Mouse (Mus musculus) hindbrain, embryonic 14.5 days (tissue): Measurements from ENCODE around the gene Gmppb. TPM values are rescaled to one million over a fixed set of nuclear protein-coding genes. Genes with fewer than 3 reads are reported as not detected.
A peak's percentile ranks its signal among the peaks of the same experiment; 100 is the strongest.

Experiments
- ATAC-seq: fragments of 200-750 bp; cut with Nextera tagmentation; 2 replicates; pipeline ENCODE4 v1.8.0; 2017; ENCODE audit warnings: moderate number of reproducible peaks, mild to moderate bottlenecking, moderate TSS enrichment, moderate library complexity; ENCODE audit not compliant: low FRiP score
- DNase-seq: peaks from one replicate; pipeline ENCODE4 v3.0.0-alpha.2; 2015; ENCODE audit warnings: low spot score
- H3K27ac ChIP-seq: fragments of 300-500 bp; sonication (generic); 2 replicates; pipeline ENCODE4 v1.5.1; 2014; ENCODE audit warnings: mild to moderate bottlenecking, moderate library complexity
- H3K27me3 ChIP-seq: fragments of 300-500 bp; sonication (generic); 2 replicates; pipeline ENCODE4 v1.6.1; 2014; ENCODE audit warnings: mild to moderate bottlenecking, low read length, mixed read lengths; ENCODE audit not compliant: control insufficient read depth, insufficient read depth
- H3K36me3 ChIP-seq: fragments of 300-500 bp; sonication (generic); replicated peaks from 2 replicates; pipeline ENCODE4 v1.6.1; 2014; ENCODE audit not compliant: control insufficient read depth, insufficient read depth
- H3K4me1 ChIP-seq: fragments of 300-500 bp; sonication (generic); replicated peaks from 2 replicates; pipeline ENCODE4 v1.6.1; 2014; ENCODE audit warnings: antibody characterized with exemption, low read length, mixed read lengths; ENCODE audit not compliant: control insufficient read depth, insufficient read depth
- H3K4me2 ChIP-seq: fragments of 300-500 bp; sonication (generic); replicated peaks from 2 replicates; pipeline ENCODE4 v1.6.1; 2014; ENCODE audit warnings: mild to moderate bottlenecking, moderate library complexity
- H3K4me3 ChIP-seq: fragments of 300-500 bp; sonication (generic); replicated peaks from 2 replicates; pipeline ENCODE4 v1.5.1; 2014; ENCODE audit warnings: mild to moderate bottlenecking, low read length
- H3K9ac ChIP-seq: fragments of 300-500 bp; sonication (generic); 2 replicates; pipeline ENCODE4 v1.6.1; 2014
- H3K9me3 ChIP-seq: fragments of 300-500 bp; sonication (generic); 2 replicates; pipeline ENCODE4 v1.6.1; 2016; ENCODE audit warnings: low read length; ENCODE audit not compliant: control insufficient read depth
- WGBS: fragments of 180-500 bp; shearing (Covaris S2); extraction: QIAGEN DNeasy Blood & Tissue Kit; methylation state at CpG from one replicate; pipeline ENCODE4 v1.1.7; 2014; 5-methylcytosine and 5-hydroxymethylcytosine counted together
- polyA plus RNA-seq: library from polyadenylated mRNA; unstranded; fragments of >200 nt; fragmentation: Nextera tagmentation; extraction: Ambion mirVana; gene quantifications from 2 replicates; pipeline ENCODE4 v1.2.1, GENCODE M21; 2014

Gmppb gene
- polyA plus RNA-seq, 1 experiment from 2014 or later, result 17.7 TPM

- Histone ChIP-seq H3K4me2 (no peak overlapping the region), H3K9me3 (no peaks in the 10 kb centered on the region), H3K27me3 (no peaks in the 10 kb centered on the region), H3K9ac (no peak overlapping the region), H3K4me1 (peaks cover 5% of the 10 kb centered on the region; the same call in 1 of the 2 replicates), H3K4me3 (no peak overlapping the region), H3K27ac (no peak overlapping the region), H3K36me3 (peaks cover 80% of the 10 kb centered on the region)
- WGBS, result 75% methylated on average over 1 of the region's 1 CpGs
- DNase-seq (no peak), ATAC-seq (no peak)
Measured at GRCm38 (mm10) chr9:108055061-108055460, 6.0 kb downstream of the Gmppb start.

GRCm38 (mm10) chr9:108055661-108056237 lies 6.7 kb downstream of the Gmppb start:
- 89% methylated on average over 6 of the region's 6 CpGs for WGBS
- no peak overlapping the region for H3K4me2 ChIP-seq
- no peak overlapping the region for H3K9ac ChIP-seq
- DNase-seq (no peak), ATAC-seq (no peak)
- H3K4me3 ChIP-seq, result no peak overlapping the region
- H3K27ac ChIP-seq, result no peak overlapping the region
- no peaks in the 10 kb centered on the region for H3K9me3 ChIP-seq
- peaks cover 83% of the 10 kb centered on the region for H3K36me3 ChIP-seq
- no peaks in the 10 kb centered on the region for H3K27me3 ChIP-seq
- 0 out of 2 replicates have a peak, but pooled peaks cover 4% of the 10 kb centered on the region for H3K4me1 ChIP-seq

- 80% methylated on average over 28 of the region's 28 CpGs for WGBS
- H3K27ac ChIP-seq, result no peak overlapping the region
- DNase-seq (no peak), ATAC-seq (no peak)
- no peak overlapping the region for H3K4me2 ChIP-seq
- H3K27me3 ChIP-seq, result no peaks in the 10 kb centered on the region
- peaks cover 75% of the 10 kb centered on the region for H3K36me3 ChIP-seq
- no peaks in the 10 kb centered on the region for H3K9me3 ChIP-seq
- H3K4me3 ChIP-seq, result no peak overlapping the region
- 0 out of 2 replicates have a peak, but pooled peaks cover 4% of the 10 kb centered on the region for H3K4me1 ChIP-seq
- no peak overlapping the region for H3K9ac ChIP-seq
Measured at GRCm38 (mm10) chr9:108056361-108057261, 7.6 kb downstream of the Gmppb start.

DNA sequence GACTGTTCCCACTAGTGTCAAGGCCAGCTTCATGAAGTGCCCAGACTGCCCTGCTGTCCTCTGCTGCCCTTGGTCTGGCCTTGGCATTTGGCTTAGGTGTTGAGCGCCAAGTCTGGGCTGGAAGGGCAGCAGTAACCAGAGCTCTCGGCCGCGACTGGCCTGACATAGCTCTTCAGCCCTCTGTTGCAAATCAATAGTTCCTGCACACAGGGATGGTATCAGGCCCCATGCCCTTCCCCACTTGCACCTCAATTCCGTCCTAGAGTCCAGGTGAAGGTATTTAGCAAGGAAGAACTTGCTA lies 8.2 kb downstream of the Gmppb start:
- Histone ChIP-seq H3K4me3 (no peak overlapping the region), H3K36me3 (peaks cover 76% of the 10 kb centered on the region), H3K9me3 (no peaks in the 10 kb centered on the region), H3K27me3 (no peaks in the 10 kb centered on the region), H3K27ac (no peak overlapping the region), H3K4me2 (no peak overlapping the region), H3K4me1 (0 out of 2 replicates have a peak, but pooled peaks cover 4% of the 10 kb centered on the region), H3K9ac (no peak overlapping the region)
- no peak for DNase-seq
- ATAC-seq, result no peak
- 91% methylated on average over 5 of the region's 5 CpGs for WGBS

DNA sequence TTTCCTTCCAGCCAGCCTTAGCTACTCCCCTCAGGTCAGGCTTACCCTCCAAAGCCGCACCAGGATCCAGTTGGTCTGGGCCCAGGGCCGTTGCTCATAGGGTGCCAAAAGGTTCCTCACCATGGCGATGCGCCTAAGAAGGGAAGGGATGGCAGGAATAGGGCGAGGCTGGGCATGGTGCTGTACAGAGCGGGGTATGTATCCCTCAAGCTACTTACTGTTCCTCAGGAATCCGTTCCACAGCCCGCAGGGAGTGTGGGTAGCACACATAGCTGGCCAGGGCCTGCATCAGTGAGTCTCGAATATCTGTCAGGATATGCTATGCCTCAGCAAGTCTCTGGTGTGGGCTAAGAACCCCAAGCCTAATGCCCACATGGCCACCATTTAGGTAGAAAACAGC lies 9.2 kb downstream of the Gmppb start:
- Histone ChIP-seq H3K36me3 (peaks cover 85% of the 10 kb centered on the region), H3K9ac (no peak overlapping the region), H3K4me1 (0 out of 2 replicates have a peak, but pooled peaks cover 1% of the 10 kb centered on the region), H3K4me3 (no peak overlapping the region), H3K27me3 (no peaks in the 10 kb centered on the region), H3K27ac (no peak overlapping the region), H3K9me3 (no peaks in the 10 kb centered on the region), H3K4me2 (no peak overlapping the region)
- ATAC-seq (no peak), DNase-seq (no peak)
- WGBS, result 92% methylated on average over 9 of the region's 9 CpGs

DNA sequence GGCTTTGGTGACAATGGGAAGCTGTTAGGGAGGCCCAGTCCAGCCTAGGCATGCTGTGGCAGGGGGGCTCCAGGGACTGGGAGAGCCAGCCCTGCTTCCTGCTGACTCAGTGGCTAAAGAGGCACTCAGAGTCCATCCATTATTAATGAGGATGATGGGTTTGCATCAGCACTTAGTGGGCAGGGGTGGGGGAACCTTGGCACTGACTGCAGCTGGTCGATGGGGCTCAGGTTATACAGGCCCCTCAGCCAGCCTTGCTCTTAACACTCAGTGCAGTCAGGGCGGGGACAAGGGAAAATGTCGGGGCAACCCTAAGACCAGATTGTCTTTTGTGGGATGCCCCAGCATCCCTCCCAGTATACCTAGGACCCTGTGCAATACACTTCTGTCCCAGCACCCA lies 13.1 kb downstream of the Gmppb start:
- Histone ChIP-seq H3K27me3 (no peaks in the 10 kb centered on the region), H3K36me3 (peaks cover 70% of the 10 kb centered on the region), H3K4me1 (no peaks in the 10 kb centered on the region), H3K9ac (no peak overlapping the region), H3K9me3 (no peaks in the 10 kb centered on the region), H3K27ac (no peak overlapping the region), H3K4me2 (no peak overlapping the region), H3K4me3 (no peak overlapping the region)
- DNase-seq (no peak), ATAC-seq (no peak)
- 87% methylated on average over 3 of the region's 3 CpGs for WGBS

- no peak for ATAC-seq
- Histone ChIP-seq H3K36me3 (peaks cover 58% of the 10 kb centered on the region), H3K27ac (no peak overlapping the region), H3K4me2 (no peak overlapping the region), H3K4me1 (no peaks in the 10 kb centered on the region), H3K27me3 (no peaks in the 10 kb centered on the region), H3K9me3 (no peaks in the 10 kb centered on the region), H3K9ac (no peak overlapping the region), H3K4me3 (no peak overlapping the region)
- no peak for DNase-seq
- 89% methylated on average over 12 of the region's 12 CpGs for WGBS
Measured at GRCm38 (mm10) chr9:108063361-108063760, 14.3 kb downstream of the Gmppb start.

DNA sequence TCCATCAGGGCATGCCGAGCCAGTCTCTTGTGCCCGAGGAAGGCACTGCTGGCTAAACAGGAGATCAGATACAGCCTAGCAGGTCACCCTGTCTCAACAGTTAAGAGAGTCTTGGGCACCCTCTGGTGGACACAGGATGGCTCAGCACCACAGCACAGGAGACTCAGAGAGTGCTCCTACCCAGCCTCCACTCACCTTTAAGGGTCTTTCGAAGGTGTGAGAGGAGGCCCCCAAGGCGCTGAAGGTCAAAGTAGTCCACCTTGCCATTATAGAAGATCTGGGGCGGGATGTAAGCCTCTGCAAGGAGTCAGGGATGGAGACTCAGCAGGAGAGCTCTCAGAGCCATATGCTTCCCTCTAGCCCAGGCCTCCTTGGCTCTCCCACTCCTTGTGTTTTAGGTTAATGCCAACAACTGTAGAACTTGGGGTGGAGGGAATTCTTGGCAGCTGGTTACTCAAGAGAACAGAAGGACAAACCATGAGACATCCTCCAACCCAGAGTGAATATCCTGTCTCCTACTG lies 16.5 kb downstream of the Gmppb start:
- no peaks in the 10 kb centered on the region for H3K27me3 ChIP-seq
- H3K4me2 ChIP-seq, result no peak overlapping the region
- ATAC-seq (0 out of 2 replicates have a peak, but pooled peaks have one; percentile 62), DNase-seq (peak; percentile 63)
- H3K36me3 ChIP-seq, result peaks cover 58% of the 10 kb centered on the region
- H3K9ac ChIP-seq, result no peak overlapping the region
- H3K4me1 ChIP-seq, result no peaks in the 10 kb centered on the region
- no peak overlapping the region for H3K4me3 ChIP-seq
- no peak overlapping the region for H3K27ac ChIP-seq
- WGBS, result 50% methylated on average over 5 of the region's 5 CpGs
- H3K9me3 ChIP-seq, result no peaks in the 10 kb centered on the region

DNA sequence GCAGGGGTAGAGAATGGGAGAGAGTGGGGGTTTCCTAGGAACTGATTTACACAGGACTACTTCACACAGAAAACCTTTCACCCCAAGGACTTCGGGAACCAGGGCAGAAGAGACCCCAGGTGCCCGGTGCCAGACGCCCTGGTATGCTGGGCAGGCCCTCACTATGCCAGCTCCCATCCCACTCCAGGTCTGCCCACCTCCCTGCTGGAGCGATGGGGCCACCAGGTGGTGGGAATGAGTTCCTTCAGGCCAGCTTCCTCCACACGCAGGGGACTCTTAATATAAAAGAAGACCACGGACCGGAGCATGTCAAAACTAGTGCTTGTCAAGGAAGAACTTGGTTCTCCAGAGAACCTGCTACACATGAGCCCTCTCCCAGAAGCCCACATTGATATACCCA lies 18.2 kb downstream of the Gmppb start:
- H3K4me2 ChIP-seq, result no peak overlapping the region
- WGBS, result 86% methylated on average over 7 of the region's 7 CpGs
- ATAC-seq (no peak), DNase-seq (no peak)
- no peaks in the 10 kb centered on the region for H3K4me1 ChIP-seq
- no peaks in the 10 kb centered on the region for H3K9me3 ChIP-seq
- H3K27me3 ChIP-seq, result no peaks in the 10 kb centered on the region
- H3K27ac ChIP-seq, result no peak overlapping the region
- no peak overlapping the region for H3K4me3 ChIP-seq
- H3K9ac ChIP-seq, result no peak overlapping the region
- peaks cover 64% of the 10 kb centered on the region for H3K36me3 ChIP-seq
